Mouse (Mus musculus) T-helper 2 cell (primary cell): Measurements from ENCODE around the gene Rasal3.

Experiments used
- in situ Hi-C: fragments of 300-600 bp; cut with MboI, MseI; formaldehyde crosslinking; loops from one replicate; pipeline ENCODE4 v1.15.1; 2025; ENCODE audit warnings: high pct_unique_total_duplicates

Rasal3 gene

GRCm38 (mm10) chr17:32355031-32355430, 48.4 kb downstream of the Rasal3 start:
- in situ Hi-C loops, result no loop called here

- in situ Hi-C loops, result loop anchor here (5.0 kb wide), 1 partner anchor 138 kb away; no protein-coding TSS in a partner anchor
Measured at GRCm38 (mm10) chr17:32354211-32354610, 49.2 kb downstream of the Rasal3 start.

GRCm38 (mm10) chr17:32353696-32354095, 49.7 kb downstream of the Rasal3 start:
- in situ Hi-C loops, result loop anchor here (5.0 kb wide), 1 partner anchor 139 kb away; no protein-coding TSS in a partner anchor

- in situ Hi-C loops, result loop anchor here (5.0 kb wide), 1 partner anchor 141 kb away; no protein-coding TSS in a partner anchor
Measured at GRCm38 (mm10) chr17:32351726-32352125, 51.7 kb downstream of the Rasal3 start.

GRCm38 (mm10) chr17:32351269-32351668, 52.1 kb downstream of the Rasal3 start:
- in situ Hi-C loops, result loop anchor here (5.0 kb wide), 1 partner anchor 141 kb away; no protein-coding TSS in a partner anchor

- in situ Hi-C loops, result loop anchor here (5.0 kb wide), 1 partner anchor 142 kb away; no protein-coding TSS in a partner anchor
Measured at GRCm38 (mm10) chr17:32350382-32350983, 52.9 kb downstream of the Rasal3 start, which contains the start of gene Akap8l. Akap8l (minus strand) TSS chr17:32350607.

GRCm38 (mm10) chr17:32349851-32350381, 53.5 kb downstream of the Rasal3 start:
- in situ Hi-C loops, result loop anchor here (5.0 kb wide), 1 partner anchor 142 kb away; no protein-coding TSS in a partner anchor

GRCm38 (mm10) chr17:32349037-32349732, 54.2 kb downstream of the Rasal3 start:
- in situ Hi-C loops, result no loop called here

- in situ Hi-C loops, result no loop called here
Measured at GRCm38 (mm10) chr17:32348406-32348805, 55.0 kb downstream of the Rasal3 start.

- in situ Hi-C loops, result no loop called here
Measured at GRCm38 (mm10) chr17:32341102-32341501, 62.3 kb downstream of the Rasal3 start.
